Mouse (Mus musculus) hindbrain, embryonic 12.5 days (tissue): Measurements from ENCODE around the gene Tuba8. TPM values are rescaled to one million over a fixed set of nuclear protein-coding genes. Genes with fewer than 3 reads are reported as not detected.

Experiments
- ATAC-seq: fragments of 200-750 bp; cut with Nextera tagmentation; 2 replicates; pipeline ENCODE4 v1.8.0; 2017; ENCODE audit warnings: moderate TSS enrichment; ENCODE audit not compliant: low FRiP score
- H3K27ac ChIP-seq: fragments of 300-500 bp; sonication (generic); 2 replicates; pipeline ENCODE4 v1.5.1; 2016; ENCODE audit warnings: mild to moderate bottlenecking
- H3K27me3 ChIP-seq: fragments of 300-500 bp; sonication (generic); 2 replicates; pipeline ENCODE4 v1.6.1; 2016; ENCODE audit warnings: mild to moderate bottlenecking
- H3K36me3 ChIP-seq: fragments of 300-500 bp; sonication (generic); 2 replicates; pipeline ENCODE4 v1.6.1; 2016; ENCODE audit warnings: mild to moderate bottlenecking
- H3K4me1 ChIP-seq: fragments of 300-500 bp; sonication (generic); 2 replicates; pipeline ENCODE4 v1.6.1; 2016
- H3K4me2 ChIP-seq: fragments of 300-500 bp; sonication (generic); replicated peaks from 2 replicates; pipeline ENCODE4 v1.6.1; 2016; ENCODE audit warnings: mild to moderate bottlenecking
- H3K4me3 ChIP-seq: fragments of 300-500 bp; sonication (generic); 2 replicates; pipeline ENCODE4 v1.5.1; 2016; ENCODE audit warnings: mild to moderate bottlenecking
- H3K9ac ChIP-seq: fragments of 300-500 bp; sonication (generic); 2 replicates; pipeline ENCODE4 v1.6.1; 2016; ENCODE audit warnings: mild to moderate bottlenecking, moderate library complexity
- H3K9me3 ChIP-seq: fragments of 300-500 bp; sonication (generic); replicated peaks from 2 replicates; pipeline ENCODE4 v1.6.1; 2016; ENCODE audit warnings: mild to moderate bottlenecking
- WGBS: fragments of 180-500 bp; shearing (Covaris S2); methylation state at CpG from one replicate; pipeline ENCODE4 v1.1.7; 2016; 5-methylcytosine and 5-hydroxymethylcytosine counted together
- polyA plus RNA-seq: library from polyadenylated mRNA; unstranded; fragments of >200 nt; fragmentation: Nextera tagmentation; extraction: Ambion mirVana; gene quantifications from 2 replicates; pipeline ENCODE4 v1.2.1, GENCODE M21; 2016

Tuba8 gene
- polyA plus RNA-seq, 1 experiment from 2014 or later: 0.21 TPM

DNA sequence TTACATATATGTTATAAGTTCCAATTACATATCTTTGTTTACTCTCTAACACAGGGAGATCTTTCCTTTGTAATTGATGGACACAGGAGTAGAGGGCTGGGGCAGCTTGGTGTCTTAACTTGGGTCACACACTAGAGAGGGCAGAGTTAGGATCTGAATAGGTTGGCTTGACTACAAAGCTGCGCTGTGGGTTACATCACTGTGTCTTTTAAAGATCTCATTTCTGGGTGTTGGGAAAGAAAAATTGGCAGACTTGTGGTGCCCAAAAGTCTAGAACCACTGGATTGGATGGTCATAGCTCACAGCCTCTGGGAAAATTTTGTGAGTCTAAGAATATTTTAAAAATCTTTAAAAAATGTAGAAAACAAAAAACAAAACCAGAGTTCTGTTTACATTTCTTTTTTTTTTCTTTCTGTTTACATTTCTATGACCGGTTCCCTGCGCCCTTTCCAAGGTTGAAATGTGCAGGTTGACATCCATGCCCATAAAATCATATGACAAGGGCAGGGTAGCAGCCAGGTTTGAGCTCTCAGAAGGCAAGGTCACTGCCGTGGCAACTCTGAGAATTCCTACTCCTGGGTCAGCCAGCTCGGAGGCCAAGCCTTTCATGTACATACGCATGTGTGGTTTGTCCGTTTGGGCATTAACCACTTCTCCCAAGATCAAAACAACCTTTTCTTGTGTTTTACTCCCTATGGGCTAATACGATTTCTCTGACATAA, 11.5 kb downstream of the Tuba8 start:
- H3K4me1 ChIP-seq: no peaks in the 10 kb centered on the region
- H3K4me2 ChIP-seq: no peak overlapping the region
- H3K27me3 ChIP-seq: no peaks in the 10 kb centered on the region
- H3K4me3 ChIP-seq: no peak overlapping the region
- H3K27ac ChIP-seq: no peak overlapping the region
- no peaks in the 10 kb centered on the region for H3K9me3 ChIP-seq
- no peaks in the 10 kb centered on the region for H3K36me3 ChIP-seq
- no peak overlapping the region for H3K9ac ChIP-seq
- 85% methylated on average over 8 of the region's 8 CpGs for WGBS
- ATAC-seq: no peak

DNA sequence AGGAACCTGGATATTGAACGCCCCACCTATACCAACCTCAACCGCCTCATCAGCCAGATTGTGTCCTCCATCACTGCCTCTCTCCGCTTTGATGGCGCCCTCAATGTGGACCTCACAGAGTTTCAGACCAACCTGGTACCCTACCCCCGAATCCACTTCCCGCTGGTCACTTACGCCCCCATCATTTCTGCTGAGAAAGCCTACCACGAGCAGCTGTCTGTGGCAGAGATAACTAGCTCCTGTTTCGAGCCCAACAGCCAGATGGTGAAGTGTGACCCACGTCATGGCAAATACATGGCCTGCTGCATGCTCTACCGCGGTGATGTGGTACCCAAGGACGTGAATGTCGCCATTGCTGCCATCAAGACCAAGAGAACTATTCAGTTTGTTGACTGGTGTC, 12.5 kb downstream of the Tuba8 start:
- no peaks in the 10 kb centered on the region for H3K27me3 ChIP-seq
- ATAC-seq: no peak
- H3K27ac ChIP-seq: no peak overlapping the region
- no peak overlapping the region for H3K4me3 ChIP-seq
- 96% methylated on average over 14 of the region's 14 CpGs for WGBS
- H3K4me2 ChIP-seq: no peak overlapping the region
- no peaks in the 10 kb centered on the region for H3K36me3 ChIP-seq
- no peaks in the 10 kb centered on the region for H3K9me3 ChIP-seq
- no peak overlapping the region for H3K9ac ChIP-seq
- no peaks in the 10 kb centered on the region for H3K4me1 ChIP-seq

DNA sequence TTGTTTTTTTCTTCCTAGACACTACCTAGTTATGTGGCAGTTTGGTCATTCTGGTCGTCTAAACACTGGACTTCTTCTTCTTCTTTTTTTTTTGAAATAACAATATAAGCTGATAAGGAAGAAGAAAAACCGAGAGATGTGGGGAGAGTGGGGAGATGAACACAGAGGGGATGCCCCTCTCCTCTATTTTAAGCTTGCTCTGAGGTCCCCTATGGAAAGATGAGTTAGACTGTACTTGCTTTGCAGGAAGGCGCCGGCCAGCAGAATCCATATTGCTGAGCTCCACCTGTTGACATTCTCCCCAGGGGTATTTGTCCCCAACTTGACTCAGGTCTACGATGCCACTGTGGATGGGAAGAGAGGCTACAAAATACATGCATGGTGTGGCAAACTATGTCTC, 13.6 kb downstream of the Tuba8 start:
- H3K27me3 ChIP-seq: no peaks in the 10 kb centered on the region
- no peak overlapping the region for H3K27ac ChIP-seq
- H3K9me3 ChIP-seq: no peaks in the 10 kb centered on the region
- no peaks in the 10 kb centered on the region for H3K36me3 ChIP-seq
- no peak overlapping the region for H3K4me2 ChIP-seq
- 74% methylated on average over 5 of the region's 5 CpGs for WGBS
- no peak for ATAC-seq
- H3K9ac ChIP-seq: no peak overlapping the region
- no peaks in the 10 kb centered on the region for H3K4me1 ChIP-seq
- H3K4me3 ChIP-seq: no peak overlapping the region

DNA sequence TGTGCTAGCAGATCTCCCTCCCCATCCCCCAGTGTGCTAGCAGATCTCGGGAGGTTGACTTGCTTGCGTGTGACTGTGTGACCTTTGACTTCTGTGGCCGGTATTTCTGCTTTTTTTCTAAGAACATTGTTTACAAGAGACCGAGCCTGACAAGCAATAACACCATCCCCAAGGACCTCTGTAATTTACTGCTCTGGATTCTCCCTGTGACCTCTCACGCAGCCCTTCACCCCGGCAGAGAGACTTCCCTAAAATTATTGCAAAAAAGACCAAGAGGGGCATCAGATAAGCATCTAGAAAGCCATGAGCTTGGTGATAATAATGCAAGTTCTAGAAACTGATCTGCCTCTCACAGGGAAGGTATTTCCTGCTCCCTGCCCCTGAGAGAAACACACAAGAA, 14.5 kb downstream of the Tuba8 start:
- no peak overlapping the region for H3K9ac ChIP-seq
- H3K27ac ChIP-seq: no peak overlapping the region
- H3K4me2 ChIP-seq: no peak overlapping the region
- no peaks in the 10 kb centered on the region for H3K36me3 ChIP-seq
- no peak overlapping the region for H3K4me3 ChIP-seq
- WGBS: 24% methylated on average over 6 of the region's 6 CpGs
- H3K9me3 ChIP-seq: no peaks in the 10 kb centered on the region
- no peaks in the 10 kb centered on the region for H3K4me1 ChIP-seq
- H3K27me3 ChIP-seq: no peaks in the 10 kb centered on the region
- ATAC-seq: no peak

GRCm38 (mm10) chr6:121226043-121226442, 15.5 kb downstream of the Tuba8 start:
- Histone ChIP-seq H3K27me3 (no peaks in the 10 kb centered on the region), H3K27ac (no peak overlapping the region), H3K9ac (no peak overlapping the region), H3K4me3 (no peak overlapping the region), H3K9me3 (no peaks in the 10 kb centered on the region), H3K36me3 (no peaks in the 10 kb centered on the region), H3K4me2 (no peak overlapping the region), H3K4me1 (no peaks in the 10 kb centered on the region)
- 72% methylated on average over 4 of the region's 4 CpGs for WGBS
- ATAC-seq: no peak

DNA sequence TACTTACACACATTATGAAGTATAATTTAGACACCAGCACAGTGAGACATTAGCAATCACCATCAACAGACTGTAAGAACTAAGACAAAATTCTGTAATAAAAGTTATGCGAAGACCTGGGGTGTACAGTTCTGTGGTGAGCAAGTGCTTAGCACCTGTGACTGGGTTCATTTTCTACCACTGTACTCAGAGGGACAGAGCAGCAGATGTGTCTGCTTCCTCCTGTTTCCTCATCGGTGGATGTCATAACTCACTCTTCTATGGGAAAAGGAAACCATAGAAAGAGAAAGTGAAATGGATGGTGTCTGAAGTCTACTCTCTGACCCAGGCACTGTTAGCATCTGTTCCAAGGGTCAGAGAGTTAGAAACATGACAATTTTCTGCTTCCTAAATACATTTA, 16.2 kb downstream of the Tuba8 start:
- Histone ChIP-seq H3K4me2 (no peak overlapping the region), H3K27ac (no peak overlapping the region), H3K36me3 (no peaks in the 10 kb centered on the region), H3K4me3 (no peak overlapping the region), H3K9ac (no peak overlapping the region), H3K9me3 (no peaks in the 10 kb centered on the region), H3K27me3 (no peaks in the 10 kb centered on the region), H3K4me1 (no peaks in the 10 kb centered on the region)
- ATAC-seq: no peak
- 92% methylated on average over 2 of the region's 2 CpGs for WGBS

DNA sequence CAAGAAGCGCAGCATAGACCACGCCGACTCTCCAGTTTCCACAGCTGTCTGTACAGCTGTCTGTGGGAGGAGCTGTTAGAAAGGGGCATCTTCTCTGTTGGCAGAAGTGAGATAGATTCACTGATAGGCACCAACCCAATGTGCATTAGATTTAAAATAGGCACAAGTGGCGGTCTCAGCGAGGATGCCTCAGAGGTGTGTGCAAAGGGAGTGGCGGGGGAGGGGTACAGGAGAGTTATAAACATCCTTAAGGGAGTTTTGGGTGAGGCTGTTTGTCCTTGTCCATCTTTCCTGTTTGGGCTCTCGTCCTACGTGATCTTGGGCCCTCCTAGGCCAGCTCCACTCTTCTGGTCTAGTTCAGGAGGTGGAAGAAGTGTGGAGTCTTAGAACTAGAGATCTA, 17.9 kb downstream of the Tuba8 start:
- Histone ChIP-seq H3K9me3 (no peaks in the 10 kb centered on the region), H3K4me1 (no peaks in the 10 kb centered on the region), H3K4me3 (no peak overlapping the region), H3K27me3 (no peaks in the 10 kb centered on the region), H3K27ac (no peak overlapping the region), H3K9ac (no peak overlapping the region), H3K36me3 (no peaks in the 10 kb centered on the region), H3K4me2 (no peak overlapping the region)
- WGBS: 79% methylated on average over 8 of the region's 8 CpGs
- no peak for ATAC-seq

- WGBS: 77% methylated on average over 1 of the region's 1 CpGs
- no peak overlapping the region for H3K27ac ChIP-seq
- H3K4me3 ChIP-seq: no peak overlapping the region
- no peaks in the 10 kb centered on the region for H3K4me1 ChIP-seq
- H3K9me3 ChIP-seq: no peaks in the 10 kb centered on the region
- ATAC-seq: no peak
- no peak overlapping the region for H3K4me2 ChIP-seq
- H3K9ac ChIP-seq: no peak overlapping the region
- H3K27me3 ChIP-seq: no peaks in the 10 kb centered on the region
- no peaks in the 10 kb centered on the region for H3K36me3 ChIP-seq
Measured at GRCm38 (mm10) chr6:121232652-121233051, 22.2 kb downstream of the Tuba8 start.

GRCm38 (mm10) chr6:121236386-121236785, 25.9 kb downstream of the Tuba8 start:
- 99% methylated on average over 2 of the region's 2 CpGs for WGBS
- ATAC-seq: no peak
- Histone ChIP-seq H3K36me3 (no peaks in the 10 kb centered on the region), H3K27me3 (no peaks in the 10 kb centered on the region), H3K4me3 (no peak overlapping the region), H3K4me2 (no peak overlapping the region), H3K9ac (no peak overlapping the region), H3K27ac (no peak overlapping the region), H3K4me1 (no peaks in the 10 kb centered on the region), H3K9me3 (no peaks in the 10 kb centered on the region)

- no peaks in the 10 kb centered on the region for H3K4me1 ChIP-seq
- H3K36me3 ChIP-seq: no peaks in the 10 kb centered on the region
- H3K9me3 ChIP-seq: no peaks in the 10 kb centered on the region
- no peak overlapping the region for H3K27ac ChIP-seq
- WGBS: 93% methylated on average over 4 of the region's 4 CpGs
- no peak overlapping the region for H3K4me2 ChIP-seq
- ATAC-seq: no peak
- no peak overlapping the region for H3K4me3 ChIP-seq
- H3K9ac ChIP-seq: no peak overlapping the region
- H3K27me3 ChIP-seq: no peaks in the 10 kb centered on the region
Measured at GRCm38 (mm10) chr6:121238209-121238608, 27.7 kb downstream of the Tuba8 start.

DNA sequence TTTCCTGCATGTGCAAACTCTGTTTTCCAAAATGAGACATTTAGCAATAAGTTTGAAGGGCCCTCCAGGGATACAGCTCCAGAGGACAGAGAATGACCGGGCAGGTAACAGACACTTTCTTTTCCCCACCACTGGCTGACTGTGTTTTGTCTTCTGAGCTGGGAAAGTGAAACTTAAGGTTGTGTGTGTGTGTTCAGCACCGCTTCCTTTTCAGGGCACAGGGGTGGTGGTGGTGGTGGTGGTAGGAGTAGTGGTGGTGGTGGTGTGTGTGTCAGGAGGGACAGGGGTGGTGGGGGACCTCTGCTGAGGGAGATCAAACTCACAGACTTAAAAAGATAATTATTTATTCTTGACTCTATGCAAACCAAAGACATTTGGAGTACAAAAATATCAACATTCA, 31.3 kb downstream of the Tuba8 start:
- Histone ChIP-seq H3K4me3 (no peak overlapping the region), H3K4me2 (no peak overlapping the region), H3K9me3 (no peaks in the 10 kb centered on the region), H3K4me1 (no peaks in the 10 kb centered on the region), H3K9ac (no peak overlapping the region), H3K27me3 (peaks cover 15% of the 10 kb centered on the region), H3K27ac (no peak overlapping the region), H3K36me3 (no peaks in the 10 kb centered on the region)
- no peak for ATAC-seq
- WGBS: 80% methylated on average over 2 of the region's 2 CpGs

DNA sequence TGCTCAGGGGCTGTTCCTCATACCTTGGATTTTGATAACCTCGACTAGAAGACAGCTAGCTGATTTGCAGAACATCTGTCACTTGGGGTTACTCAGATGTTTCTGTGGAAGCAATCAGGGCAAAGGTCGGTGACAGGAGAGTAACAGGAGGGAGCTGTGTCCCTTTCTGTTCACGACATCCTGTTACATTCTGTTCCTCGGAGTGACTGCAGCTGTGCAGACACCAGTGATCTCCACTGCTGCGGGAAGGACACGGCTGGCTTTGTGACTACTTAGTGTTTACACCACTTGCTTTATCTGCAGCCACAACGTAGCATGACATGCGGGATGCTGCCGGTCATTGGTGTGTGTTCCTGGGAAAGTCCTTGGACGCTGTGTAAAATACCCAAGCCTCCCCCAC, 32.7 kb downstream of the Tuba8 start:
- WGBS: 56% methylated on average over 10 of the region's 10 CpGs
- no peak overlapping the region for H3K27ac ChIP-seq
- no peaks in the 10 kb centered on the region for H3K36me3 ChIP-seq
- ATAC-seq: no peak
- H3K27me3 ChIP-seq: peaks cover 24% of the 10 kb centered on the region
- no peak overlapping the region for H3K4me2 ChIP-seq
- H3K4me3 ChIP-seq: no peak overlapping the region
- no peaks in the 10 kb centered on the region for H3K9me3 ChIP-seq
- H3K4me1 ChIP-seq: no peaks in the 10 kb centered on the region
- no peak overlapping the region for H3K9ac ChIP-seq
